Mouse (Mus musculus) urinary bladder, postnatal 0 days (tissue): ENCODE measurements around the gene Adamts14. TPM values are rescaled to one million over a fixed set of nuclear protein-coding genes. Genes with fewer than 3 reads are reported as not detected.

Experiments used
- polyA plus RNA-seq: library from polyadenylated mRNA; unstranded; fragments of >200 nt; fragmentation: Nextera tagmentation; extraction: Ambion mirVana; gene quantifications from 2 replicates; pipeline ENCODE4 v1.2.1, GENCODE M21; 2015

The Adamts14 gene
- polyA plus RNA-seq, result 2.1 and 2.2 TPM in 2 replicates

DNA sequence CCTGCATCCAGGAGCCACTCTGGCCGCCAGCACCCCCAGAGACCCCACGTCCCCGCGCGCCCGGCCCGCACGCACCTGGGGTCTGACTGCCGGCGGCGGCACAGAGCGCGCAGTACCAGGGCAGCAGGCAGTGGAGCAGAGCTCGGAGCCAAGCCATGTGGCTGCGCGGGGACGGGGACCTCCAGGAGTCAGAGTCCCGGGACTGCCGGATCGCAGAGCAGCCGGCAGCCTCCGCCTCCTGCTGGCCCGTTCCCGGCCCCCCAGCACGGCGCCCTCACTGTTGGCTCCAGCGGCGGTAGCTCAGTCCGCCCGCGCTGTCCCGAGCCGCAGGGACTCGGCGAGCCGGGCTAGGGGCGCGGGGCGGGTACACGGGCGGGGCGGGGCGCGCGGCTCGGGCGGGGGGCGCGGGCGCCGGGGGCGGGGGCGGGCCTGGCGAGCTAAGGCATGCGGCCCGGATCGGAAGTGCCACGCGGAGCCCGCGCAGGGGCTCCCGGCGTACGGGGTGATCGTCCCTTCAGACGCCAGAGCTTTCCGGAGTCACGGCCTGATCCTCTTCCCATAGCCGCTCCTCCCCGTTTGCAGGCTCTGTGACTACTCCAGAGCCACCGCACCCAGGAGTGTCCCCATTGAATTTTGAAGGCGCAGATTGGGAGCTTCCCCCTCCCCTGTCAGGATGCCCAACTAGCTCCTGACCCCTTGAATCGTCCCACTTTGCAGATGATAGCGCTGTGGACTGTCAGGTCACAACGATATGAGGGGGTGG lies at the start of gene Adamts14:
TSS of gene Adamts14 (minus strand) at position 358 of the 763 bp plus-strand sequence.

DNA sequence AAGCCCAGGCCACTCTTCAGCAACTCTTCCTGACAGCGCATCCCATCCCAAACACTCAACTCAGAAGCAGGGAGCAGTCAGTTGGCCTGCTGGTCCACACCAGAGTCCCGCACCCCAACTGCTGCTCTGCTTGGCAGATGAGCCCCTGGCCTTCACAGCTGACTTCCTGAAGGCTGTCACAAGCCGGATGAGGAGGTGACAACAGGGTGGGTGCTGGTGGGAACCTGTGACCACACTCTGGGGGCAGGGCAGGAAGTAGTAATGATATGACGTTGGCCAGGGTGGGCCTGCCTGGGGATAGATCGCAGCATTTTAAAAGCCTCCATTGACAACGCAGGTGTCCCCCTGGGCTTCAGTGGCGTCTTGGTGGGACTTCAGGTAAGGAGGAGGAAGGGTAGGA lies 24.2 kb upstream of the Adamts14 start, which contains the start of gene Prf1:
TSS of gene Prf1 (plus strand) at position 357 of the 400 bp plus-strand sequence.

DNA sequence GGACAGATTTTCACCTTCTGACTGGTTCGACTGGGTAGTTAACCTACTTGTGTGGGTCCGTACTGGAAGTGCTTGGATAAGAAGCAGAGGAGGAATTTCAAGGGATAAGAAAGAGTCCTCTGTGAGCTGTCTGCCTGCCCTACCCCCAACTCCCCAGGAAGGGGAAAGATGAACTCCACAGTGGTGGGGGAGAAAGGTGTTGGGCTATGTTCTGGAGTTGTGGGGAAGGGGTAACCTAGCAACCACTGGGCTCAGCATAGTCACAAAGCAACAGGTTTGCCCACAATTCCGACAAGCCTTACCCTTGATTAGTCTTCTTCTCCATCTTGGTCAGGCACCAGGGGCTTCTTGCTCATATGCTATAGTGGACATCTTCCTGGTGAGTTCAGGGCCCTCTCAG lies 101.6 kb downstream of the Adamts14 start, which contains the start of gene Tbata:
TSS of gene Tbata (plus strand) at position 301 of the 400 bp plus-strand sequence.

DNA sequence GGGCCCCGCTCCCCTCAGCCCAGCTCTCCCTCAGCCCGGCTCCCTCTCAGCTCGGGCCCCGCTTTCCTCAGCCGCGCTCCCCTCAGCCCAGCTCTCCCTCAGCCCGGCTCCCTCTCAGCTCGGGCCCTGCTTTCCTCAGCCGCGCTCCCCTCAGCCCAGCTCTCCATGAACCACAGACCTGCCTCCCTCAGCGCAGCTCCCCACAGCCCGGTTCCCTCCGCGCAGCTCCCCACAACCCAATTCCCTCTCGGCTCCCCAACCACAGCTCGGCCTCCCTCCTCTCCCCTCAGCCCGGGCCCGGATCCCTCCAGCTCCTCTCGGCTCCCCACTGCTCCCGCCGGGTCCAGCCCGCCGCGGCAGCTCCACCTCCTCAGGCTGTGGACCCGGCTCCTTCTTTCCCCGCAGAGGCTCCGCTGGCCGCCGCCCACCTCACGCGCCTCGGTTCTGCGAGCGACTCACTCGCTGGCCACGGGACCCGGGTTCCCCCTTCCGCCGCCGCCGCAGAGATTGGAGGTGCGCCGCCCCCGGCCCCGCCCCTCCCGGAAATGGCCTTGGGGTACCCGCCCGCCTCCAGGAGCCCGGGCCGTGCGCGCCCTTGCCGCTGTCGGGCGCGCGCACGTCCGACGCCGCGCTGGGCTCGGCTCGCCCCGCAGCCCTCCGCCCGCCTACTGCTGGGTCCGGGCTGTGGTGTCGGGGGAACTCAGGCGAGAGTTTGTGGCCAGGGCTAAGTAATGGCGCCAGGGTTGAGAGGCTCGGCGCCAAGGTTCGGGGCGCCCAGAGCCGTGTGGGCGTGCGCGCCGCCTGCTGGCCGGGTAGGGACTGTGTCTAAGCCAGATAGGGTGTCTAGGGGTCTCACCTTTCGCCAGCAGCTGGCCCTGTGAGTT lies 125.8 kb downstream of the Adamts14 start, which contains the start of gene Sgpl1:
TSS of gene Sgpl1 (minus strand) at position 547 of the 884 bp plus-strand sequence.

Other genes with a start within 250 kb of the Adamts14 start
- 24.8 and 30.5 TPM in 2 replicates for gene Pcbd1, start 184.1 kb downstream of the Adamts14 start, polyA plus RNA-seq
- 73.4 and 74.8 TPM in 2 replicates for gene Sgpl1, start 125.7 kb downstream of the Adamts14 start, polyA plus RNA-seq
- 0.73 and 1.2 TPM in 2 replicates for gene Tbata, start 101.5 kb downstream of the Adamts14 start, polyA plus RNA-seq
- gene Prf1, start 24.4 kb upstream of the Adamts14 start, polyA plus RNA-seq, result not detected in 2 replicates
- gene Pald1, start 110.1 kb upstream of the Adamts14 start, polyA plus RNA-seq, result 8.3 and 8.5 TPM in 2 replicates
- 0.10 and 0.11 TPM in 2 replicates for gene Nodal, start 144.5 kb upstream of the Adamts14 start, polyA plus RNA-seq
- 74.5 and 79.2 TPM in 2 replicates for gene Eif4ebp2, start 179.2 kb upstream of the Adamts14 start, polyA plus RNA-seq
- gene Lrrc20, start 202.4 kb upstream of the Adamts14 start, polyA plus RNA-seq, result 4.9 and 5.5 TPM in 2 replicates